Mouse (Mus musculus) adrenal gland, adult (tissue): Measurements from ENCODE around the gene Wdr4.
"Not testable (repeated sequence)": the region's sequence is repeated elsewhere in the genome, so short reads cannot be mapped to it uniquely, and the experiment has no call there.

ENCODE experiments used
- DNase-seq, 2 experiments: peaks; one replicate each; pipeline ENCODE4 v3.0.0; 2022 to 2023; ENCODE audit warnings: low spot score in 1 of 2; ENCODE audit not compliant: inconsistent age in 2 of 2

The Wdr4 gene

GRCm38 (mm10) chr17:31519946-31520838, at the start of gene Wdr4, which contains the start of gene Ndufv3:
TSS of gene Wdr4 (minus strand) at chr17:31519980.
TSS of gene Ndufv3 (plus strand) at chr17:31520115.
- DNase-seq = peak; percentile 99 to 100

DNA sequence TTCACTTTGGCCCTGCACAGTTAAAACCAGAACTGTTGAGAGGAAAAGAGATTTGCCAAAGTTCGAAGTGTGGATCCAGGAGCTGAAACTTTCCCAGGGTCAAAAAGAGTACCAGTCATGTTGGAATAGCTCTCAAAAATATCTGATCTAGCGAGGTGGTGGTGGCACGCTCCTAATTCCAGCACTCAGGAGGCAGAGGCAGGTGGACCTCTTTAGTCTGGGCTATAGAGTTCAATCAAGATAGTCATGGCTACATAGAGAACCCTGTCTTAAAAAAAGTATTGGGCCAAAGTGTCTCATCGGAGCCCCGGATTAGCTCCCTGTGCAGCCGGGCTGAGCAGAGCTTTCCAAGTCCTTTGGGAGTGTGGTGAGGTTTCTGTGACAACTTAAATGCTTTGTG, 46.5 kb upstream of the Wdr4 start:
- DNase-seq = peak in 1 of 2 experiments; percentile 39

GRCm38 (mm10) chr17:31565141-31566056, 45.6 kb upstream of the Wdr4 start:
- peak; percentile 78 to 89 for DNase-seq

DNA sequence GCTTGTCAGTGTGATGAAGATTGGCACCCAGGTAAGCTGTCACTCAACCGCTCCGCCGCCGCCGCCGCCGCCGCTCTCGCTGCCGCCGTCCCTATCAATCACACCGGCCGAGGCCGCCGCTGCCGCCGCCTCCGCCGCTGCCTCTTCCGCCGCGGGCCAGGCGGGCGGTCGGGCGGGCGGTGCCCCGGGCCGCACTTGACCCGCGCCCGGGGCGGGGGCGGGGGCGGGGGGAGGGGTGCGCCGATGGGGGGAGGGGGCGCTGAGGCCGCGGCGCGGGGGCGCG, 45.0 kb upstream of the Wdr4 start:
- DNase-seq = no peak

- peak; percentile 99 for DNase-seq
These were observed 44.5 kb upstream of the Wdr4 start, which contains the start of gene Pknox1 for GRCm38 (mm10) chr17:31564015-31564857. TSS of gene Pknox1 (plus strand) at chr17:31564734.

DNA sequence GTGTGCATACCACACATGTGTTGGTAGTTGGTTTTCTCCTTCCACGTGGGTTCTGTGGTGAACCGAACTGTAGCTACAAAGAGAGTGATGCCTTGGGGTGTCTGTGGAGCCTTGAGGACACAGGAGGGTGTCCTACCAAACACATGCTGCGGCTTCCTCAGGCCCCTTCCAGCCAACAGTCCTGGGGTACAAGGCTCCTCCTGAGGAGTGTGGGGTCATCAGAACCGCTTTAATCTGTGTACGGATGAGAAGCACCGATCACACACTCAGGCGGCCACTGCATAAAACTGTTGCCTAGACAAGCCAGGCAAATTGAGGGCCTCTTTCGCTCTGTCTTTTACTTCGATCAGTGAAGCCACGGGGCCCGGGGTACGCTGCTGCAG, 43.8 kb upstream of the Wdr4 start:
- DNase-seq = peak; percentile 60 to 85

- no peak for DNase-seq
These were observed 39.4 kb upstream of the Wdr4 start for GRCm38 (mm10) chr17:31559021-31559789.

GRCm38 (mm10) chr17:31557947-31558542, 38.3 kb upstream of the Wdr4 start:
- no peak for DNase-seq

- DNase-seq = no peak
These were observed 37.5 kb upstream of the Wdr4 start for GRCm38 (mm10) chr17:31557124-31557880.

- no peak for DNase-seq
These were observed 36.5 kb upstream of the Wdr4 start for GRCm38 (mm10) chr17:31556253-31556652.

- not testable (repeated sequence) for DNase-seq
These were observed 32.8 kb upstream of the Wdr4 start for GRCm38 (mm10) chr17:31552601-31553000.

DNA sequence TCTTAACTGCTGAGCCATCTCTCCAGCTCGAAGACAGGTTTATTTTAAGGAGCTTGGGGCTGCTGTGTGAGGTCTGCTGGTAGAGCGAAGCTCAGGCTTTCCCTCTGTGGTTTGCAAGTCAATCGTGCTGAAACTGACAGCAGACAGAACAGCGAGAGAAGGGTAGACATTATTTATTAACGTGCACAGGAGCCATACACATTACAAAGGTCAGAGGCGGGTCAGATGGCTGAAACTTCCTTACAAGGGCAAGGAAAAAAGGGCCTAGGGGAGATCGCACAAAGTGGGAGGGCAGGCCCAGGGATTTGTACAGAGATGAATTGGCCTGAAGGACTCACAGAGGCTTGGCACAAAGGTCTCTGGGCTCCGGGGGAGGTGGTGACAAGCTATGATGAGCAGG, 29.6 kb upstream of the Wdr4 start:
- DNase-seq = no peak

DNA sequence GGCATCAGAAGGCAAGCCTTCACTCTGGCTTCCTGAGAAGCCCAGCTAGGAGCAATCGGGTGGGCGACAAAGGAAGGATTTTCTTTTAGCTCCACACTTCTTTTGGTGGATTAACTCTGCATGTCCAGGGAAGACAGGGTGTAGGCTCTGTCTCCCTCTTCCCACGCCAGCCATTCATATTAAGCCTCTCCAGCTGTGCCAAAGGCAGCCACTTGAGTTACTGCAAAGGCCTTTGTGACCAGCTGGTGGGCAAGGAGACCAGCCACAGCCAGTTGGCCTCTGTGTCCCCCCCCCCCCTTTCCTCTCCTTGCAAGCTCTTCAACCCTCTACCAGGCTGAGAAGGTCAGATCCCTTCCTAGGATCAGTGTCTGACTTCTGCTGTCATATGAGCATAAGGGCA, 28.2 kb upstream of the Wdr4 start:
- no peak for DNase-seq

DNA sequence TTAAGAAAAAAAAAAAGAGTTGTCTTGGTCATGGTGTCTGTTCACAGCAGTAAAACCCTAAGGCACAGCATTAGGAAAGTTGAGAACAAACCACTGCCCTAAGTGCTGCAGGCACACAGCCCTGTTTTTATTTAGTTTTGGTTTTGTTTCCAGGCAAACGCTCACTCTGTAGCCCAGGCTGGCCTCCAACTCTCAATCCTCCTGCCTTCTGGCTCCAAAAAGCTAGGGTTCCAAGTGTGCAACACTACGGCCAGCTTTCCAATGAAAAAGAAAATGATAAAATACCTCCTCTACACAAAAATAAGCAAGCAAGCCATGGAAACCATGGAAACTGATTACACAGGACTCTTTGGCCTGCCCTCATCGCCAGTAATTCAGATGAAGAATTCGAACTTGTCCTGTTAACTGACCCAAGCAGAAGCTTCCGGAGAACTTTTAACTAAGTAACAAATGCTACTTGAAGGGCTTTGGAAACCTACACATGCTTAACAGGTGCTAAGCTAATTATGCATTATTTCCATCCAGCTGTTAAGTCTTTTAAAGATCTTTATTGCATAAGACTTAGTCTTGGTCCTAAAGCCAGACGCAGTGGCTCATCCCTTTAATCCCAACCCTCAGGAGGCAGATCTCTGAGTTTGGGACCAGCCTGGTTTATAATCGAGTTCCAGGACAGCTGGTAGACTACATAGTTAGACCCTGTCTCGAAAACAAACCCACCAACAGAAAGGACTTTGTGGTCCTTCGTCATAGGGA, 26.8 kb upstream of the Wdr4 start:
- DNase-seq = no peak

DNA sequence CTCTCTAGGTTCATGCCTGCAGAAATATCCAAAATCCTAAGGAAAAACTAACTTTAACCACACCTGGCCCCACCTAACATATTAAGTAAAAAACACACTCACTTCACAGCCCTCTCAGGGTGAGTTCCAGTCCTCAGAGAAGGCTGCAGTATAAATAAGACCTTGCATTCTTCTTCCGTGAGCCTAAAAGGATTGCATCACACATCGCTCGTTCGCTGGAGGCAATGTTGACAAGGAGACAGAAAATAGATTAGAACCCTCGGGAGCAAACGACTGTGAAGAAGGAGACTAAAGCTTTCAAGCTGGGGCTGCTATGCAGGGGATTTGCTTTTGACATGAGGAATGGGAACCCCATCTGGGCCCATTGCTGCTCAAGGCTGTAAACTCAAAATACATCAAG, 23.8 kb upstream of the Wdr4 start:
- peak; percentile 51 to 80 for DNase-seq

DNA sequence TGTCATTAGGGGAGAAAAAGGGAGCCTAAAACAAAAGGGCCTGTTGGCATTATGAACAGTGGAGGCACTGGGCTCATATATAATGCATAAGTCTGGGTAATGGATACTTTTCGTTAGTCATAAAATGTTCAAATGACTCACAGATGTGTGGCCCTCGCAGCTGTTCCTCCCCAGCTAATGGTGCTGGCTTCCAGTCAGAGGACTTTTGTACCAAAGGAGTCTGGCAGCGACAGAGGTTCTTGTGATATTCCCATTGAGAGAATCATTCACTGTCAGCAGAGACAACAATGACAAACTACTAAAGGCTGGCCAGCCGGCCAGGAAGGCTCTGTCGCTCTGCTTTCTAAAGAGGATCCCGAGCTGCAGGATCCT, 21.7 kb upstream of the Wdr4 start:
- DNase-seq = peak; percentile 58 to 82

DNA sequence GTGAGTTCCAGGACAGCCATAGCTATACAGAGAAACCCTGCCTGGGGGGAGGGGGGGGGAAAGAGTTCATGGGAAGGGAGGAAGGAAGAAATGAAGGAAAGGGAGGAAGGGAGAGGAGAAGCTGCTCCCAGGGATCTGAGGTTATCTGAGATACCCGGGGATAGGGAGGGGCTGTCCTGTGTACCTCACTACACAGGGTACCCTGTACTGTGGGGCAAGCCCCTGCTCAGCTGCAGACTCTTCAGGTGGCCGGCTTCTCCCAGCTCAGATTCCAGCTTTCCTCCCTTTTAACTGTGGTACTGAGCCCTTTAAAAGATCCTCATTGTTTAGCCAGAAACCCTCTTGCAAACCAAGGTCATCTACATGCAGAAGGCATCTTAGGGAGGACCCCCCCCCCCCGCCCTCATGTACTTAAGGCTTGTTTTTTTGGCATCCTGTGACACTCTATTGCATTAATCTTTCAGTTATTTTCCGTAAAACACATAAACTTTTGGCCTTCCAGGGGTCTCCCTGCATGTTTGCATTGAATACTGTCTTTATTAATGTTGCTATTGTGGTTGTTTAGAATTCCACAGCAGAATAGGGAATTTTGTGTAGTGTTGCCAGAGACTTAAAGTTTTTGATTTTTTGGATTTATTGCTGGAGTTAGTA, 21.2 kb upstream of the Wdr4 start:
- no peak for DNase-seq

DNA sequence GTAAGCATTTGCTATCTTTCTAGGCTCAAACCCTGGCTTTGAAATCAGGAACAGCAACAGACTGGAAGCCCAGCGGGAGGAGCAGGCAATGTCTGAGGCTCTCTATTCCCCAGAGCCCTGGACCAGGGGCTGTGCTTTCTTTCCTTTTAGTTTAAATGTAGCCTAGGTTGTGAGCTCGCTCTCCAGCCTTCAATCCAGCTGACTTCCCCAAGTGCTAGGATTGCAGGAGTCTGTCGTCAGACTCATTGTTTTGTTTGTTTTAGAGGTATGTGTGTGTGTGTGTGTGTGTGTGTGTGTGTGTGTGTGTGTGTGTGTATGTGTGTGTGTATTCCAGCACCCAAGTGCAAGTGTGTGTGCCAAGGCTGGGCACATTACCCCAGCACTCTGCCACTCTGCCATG, 20.3 kb upstream of the Wdr4 start:
- no peak for DNase-seq
